Mouse (Mus musculus) kidney, adult 2 months (tissue): Measurements from ENCODE around the gene Sdr42e1.

Source experiments
- CTCF ChIP-seq: fragments of 200-500 bp; conservative IDR thresholded peaks from 2 replicates; pipeline ENCODE4 v1.5.1; 2011; ENCODE audit warnings: low read depth, mild to moderate bottlenecking, control low read depth, low read length, moderate library complexity, mixed read lengths; ENCODE audit not compliant: insufficient read depth, insufficient read length
- POLR2A ChIP-seq: fragments of 200-500 bp; IDR thresholded peaks from one replicate; pipeline ENCODE4 v1.6.1; 2011; ENCODE audit warnings: low read depth, low read length, control low read depth

GRCm38 (mm10) chr8:117692131-117692530, 18.6 kb upstream of the Sdr42e1 start:
- TF ChIP-seq CTCF (no peak), POLR2A (no peak)
